Mouse (Mus musculus): ENCODE measurements around the gene Abtb2. TPM values are rescaled to one million over a fixed set of nuclear protein-coding genes. Genes with fewer than 3 reads are reported as not detected.

Abtb2 gene
- polyA plus RNA-seq, 1 experiment from 2014 or later, result 11.5 TPM

GRCm38 (mm10) chr2:103673609-103674008 is 107.5 kb downstream of the Abtb2 start:
- Histone ChIP-seq H3K9me3 (ENCODE audit: control insufficient read depth, low read length) (no peaks in the 10 kb centered on the region), H3K27ac (replicated peaks; ENCODE audit: low read depth, low read length) (no peak overlapping the region), H3K4me1 (ENCODE audit: control insufficient read depth, insufficient read depth, low read length) (peaks cover 25% of the 10 kb centered on the region), H3K36me3 (ENCODE audit: control insufficient read depth, insufficient read depth, low read length) (no peaks in the 10 kb centered on the region), H3K4me2 (ENCODE audit: low read depth, severe bottlenecking) (no peak overlapping the region), H3K27me3 (ENCODE audit: control insufficient read depth, insufficient read depth, low read length) (no peaks in the 10 kb centered on the region; the same call in 1 of the 2 replicates), H3K9ac (ENCODE audit: low read length) (no peak overlapping the region), H3K4me3 (ENCODE audit: low read depth, low read length) (no peak overlapping the region)
- WGBS, result 89% methylated on average over 4 of the region's 4 CpGs
- ATAC-seq (ENCODE audit: insufficient number of reproducible peaks, low FRiP score, low TSS enrichment, low read depth) (no peak), DNase-seq (ENCODE audit: low spot score) (no peak)

GRCm38 (mm10) chr2:103675391-103675790 is 109.3 kb downstream of the Abtb2 start:
- H3K9ac ChIP-seq (ENCODE audit: low read length), result no peak overlapping the region
- H3K27me3 ChIP-seq (ENCODE audit: control insufficient read depth, insufficient read depth, low read length), result no peaks in the 10 kb centered on the region; the same call in 1 of the 2 replicates
- no peak for DNase-seq (ENCODE audit: low spot score)
- no peak for ATAC-seq (ENCODE audit: insufficient number of reproducible peaks, low FRiP score, low TSS enrichment, low read depth)
- WGBS, result 89% methylated on average over 5 of the region's 5 CpGs
- no peaks in the 10 kb centered on the region for H3K36me3 ChIP-seq (ENCODE audit: control insufficient read depth, insufficient read depth, low read length)
- no peak overlapping the region for H3K4me3 ChIP-seq (ENCODE audit: low read depth, low read length)
- H3K27ac ChIP-seq (replicated peaks; ENCODE audit: low read depth, low read length), result no peak overlapping the region
- H3K4me1 ChIP-seq (ENCODE audit: control insufficient read depth, insufficient read depth, low read length), result peaks cover 25% of the 10 kb centered on the region
- H3K9me3 ChIP-seq (ENCODE audit: control insufficient read depth, low read length), result no peaks in the 10 kb centered on the region
- H3K4me2 ChIP-seq (ENCODE audit: low read depth, severe bottlenecking), result no peak overlapping the region

- no peak overlapping the region for H3K4me3 ChIP-seq (ENCODE audit: low read depth, low read length)
- no peak overlapping the region; the same call in 1 of the 2 replicates for H3K27ac ChIP-seq (replicated peaks; ENCODE audit: low read depth, low read length)
- H3K27me3 ChIP-seq (ENCODE audit: control insufficient read depth, insufficient read depth, low read length), result no peaks in the 10 kb centered on the region; the same call in 1 of the 2 replicates
- 21% methylated on average over 2 of the region's 2 CpGs for WGBS
- no peak overlapping the region for H3K4me2 ChIP-seq (ENCODE audit: low read depth, severe bottlenecking)
- no peak for ATAC-seq (ENCODE audit: insufficient number of reproducible peaks, low FRiP score, low TSS enrichment, low read depth)
- no peaks in the 10 kb centered on the region for H3K36me3 ChIP-seq (ENCODE audit: control insufficient read depth, insufficient read depth, low read length)
- DNase-seq (ENCODE audit: low spot score), result no peak
- no peaks in the 10 kb centered on the region for H3K9me3 ChIP-seq (ENCODE audit: control insufficient read depth, low read length)
- no peak overlapping the region for H3K9ac ChIP-seq (ENCODE audit: low read length)
- peaks cover 25% of the 10 kb centered on the region for H3K4me1 ChIP-seq (ENCODE audit: control insufficient read depth, insufficient read depth, low read length)
Measured at GRCm38 (mm10) chr2:103676808-103677207, 110.7 kb downstream of the Abtb2 start.

GRCm38 (mm10) chr2:103677614-103678369 is 111.7 kb downstream of the Abtb2 start:
- no peak overlapping the region for H3K9ac ChIP-seq (ENCODE audit: low read length)
- no peak for DNase-seq (ENCODE audit: low spot score)
- H3K4me2 ChIP-seq (ENCODE audit: low read depth, severe bottlenecking), result no peak overlapping the region
- H3K36me3 ChIP-seq (ENCODE audit: control insufficient read depth, insufficient read depth, low read length), result no peaks in the 10 kb centered on the region
- H3K4me3 ChIP-seq (ENCODE audit: low read depth, low read length), result no peak overlapping the region
- no peaks in the 10 kb centered on the region; the same call in 1 of the 2 replicates for H3K27me3 ChIP-seq (ENCODE audit: control insufficient read depth, insufficient read depth, low read length)
- 66% methylated on average over 7 of the region's 7 CpGs for WGBS
- no peaks in the 10 kb centered on the region for H3K9me3 ChIP-seq (ENCODE audit: control insufficient read depth, low read length)
- 0 out of 2 replicates have a peak overlapping the region, but pooled peaks have one; percentile 12 for H3K27ac ChIP-seq (replicated peaks; ENCODE audit: low read depth, low read length)
- peaks cover 25% of the 10 kb centered on the region; the same call in 1 of the 2 replicates for H3K4me1 ChIP-seq (ENCODE audit: control insufficient read depth, insufficient read depth, low read length)
- ATAC-seq (ENCODE audit: insufficient number of reproducible peaks, low FRiP score, low TSS enrichment, low read depth), result no peak

GRCm38 (mm10) chr2:103678433-103678832 is 112.3 kb downstream of the Abtb2 start:
- ATAC-seq (ENCODE audit: insufficient number of reproducible peaks, low FRiP score, low TSS enrichment, low read depth) (no peak), DNase-seq (ENCODE audit: low spot score) (no peak)
- no peaks in the 10 kb centered on the region for H3K36me3 ChIP-seq (ENCODE audit: control insufficient read depth, insufficient read depth, low read length)
- no peak overlapping the region for H3K4me3 ChIP-seq (ENCODE audit: low read depth, low read length)
- peaks cover 25% of the 10 kb centered on the region; the same call in 1 of the 2 replicates for H3K4me1 ChIP-seq (ENCODE audit: control insufficient read depth, insufficient read depth, low read length)
- no peak overlapping the region for H3K9ac ChIP-seq (ENCODE audit: low read length)
- H3K27me3 ChIP-seq (ENCODE audit: control insufficient read depth, insufficient read depth, low read length), result no peaks in the 10 kb centered on the region; the same call in 1 of the 2 replicates
- peak overlapping the region; percentile 2; the same call in 1 of the 2 replicates for H3K4me2 ChIP-seq (ENCODE audit: low read depth, severe bottlenecking)
- no peaks in the 10 kb centered on the region for H3K9me3 ChIP-seq (ENCODE audit: control insufficient read depth, low read length)
- H3K27ac ChIP-seq (replicated peaks; ENCODE audit: low read depth, low read length), result no peak overlapping the region
- WGBS, result 91% methylated on average over 6 of the region's 6 CpGs

- Histone ChIP-seq H3K9ac (ENCODE audit: low read length) (no peak overlapping the region), H3K27ac (replicated peaks; ENCODE audit: low read depth, low read length) (no peak overlapping the region), H3K36me3 (ENCODE audit: control insufficient read depth, insufficient read depth, low read length) (no peaks in the 10 kb centered on the region), H3K4me3 (ENCODE audit: low read depth, low read length) (no peak overlapping the region), H3K9me3 (ENCODE audit: control insufficient read depth, low read length) (no peaks in the 10 kb centered on the region), H3K4me2 (ENCODE audit: low read depth, severe bottlenecking) (no peak overlapping the region), H3K27me3 (ENCODE audit: control insufficient read depth, insufficient read depth, low read length) (no peaks in the 10 kb centered on the region; the same call in 1 of the 2 replicates), H3K4me1 (ENCODE audit: control insufficient read depth, insufficient read depth, low read length) (peaks cover 35% of the 10 kb centered on the region; the same call in 1 of the 2 replicates)
- 70% methylated on average over 9 of the region's 9 CpGs for WGBS
- DNase-seq (ENCODE audit: low spot score) (no peak), ATAC-seq (ENCODE audit: insufficient number of reproducible peaks, low FRiP score, low TSS enrichment, low read depth) (no peak)
Measured at GRCm38 (mm10) chr2:103680364-103681110, 114.4 kb downstream of the Abtb2 start.

- ATAC-seq (ENCODE audit: insufficient number of reproducible peaks, low FRiP score, low TSS enrichment, low read depth), result no peak
- Histone ChIP-seq H3K27me3 (ENCODE audit: control insufficient read depth, insufficient read depth, low read length) (no peaks in the 10 kb centered on the region), H3K4me1 (ENCODE audit: control insufficient read depth, insufficient read depth, low read length) (peaks cover 36% of the 10 kb centered on the region; the same call in 1 of the 2 replicates), H3K4me2 (ENCODE audit: low read depth, severe bottlenecking) (no peak overlapping the region), H3K4me3 (ENCODE audit: low read depth, low read length) (no peak overlapping the region), H3K36me3 (ENCODE audit: control insufficient read depth, insufficient read depth, low read length) (no peaks in the 10 kb centered on the region), H3K9me3 (ENCODE audit: control insufficient read depth, low read length) (no peaks in the 10 kb centered on the region), H3K9ac (ENCODE audit: low read length) (no peak overlapping the region), H3K27ac (replicated peaks; ENCODE audit: low read depth, low read length) (no peak overlapping the region)
- WGBS, result 83% methylated on average over 5 of the region's 5 CpGs
- DNase-seq (ENCODE audit: low spot score), result no peak
Measured at GRCm38 (mm10) chr2:103681149-103681548, 115.0 kb downstream of the Abtb2 start.

- H3K27ac ChIP-seq (replicated peaks; ENCODE audit: low read depth, low read length), result no peak overlapping the region
- WGBS, result 84% methylated on average over 9 of the region's 9 CpGs
- H3K36me3 ChIP-seq (ENCODE audit: control insufficient read depth, insufficient read depth, low read length), result no peaks in the 10 kb centered on the region
- no peaks in the 10 kb centered on the region for H3K9me3 ChIP-seq (ENCODE audit: control insufficient read depth, low read length)
- peaks cover 28% of the 10 kb centered on the region; the same call in 1 of the 2 replicates for H3K4me1 ChIP-seq (ENCODE audit: control insufficient read depth, insufficient read depth, low read length)
- no peaks in the 10 kb centered on the region for H3K27me3 ChIP-seq (ENCODE audit: control insufficient read depth, insufficient read depth, low read length)
- H3K4me3 ChIP-seq (ENCODE audit: low read depth, low read length), result no peak overlapping the region
- no peak overlapping the region for H3K4me2 ChIP-seq (ENCODE audit: low read depth, severe bottlenecking)
- ATAC-seq (ENCODE audit: insufficient number of reproducible peaks, low FRiP score, low TSS enrichment, low read depth) (no peak), DNase-seq (ENCODE audit: low spot score) (no peak)
- H3K9ac ChIP-seq (ENCODE audit: low read length), result no peak overlapping the region
Measured at GRCm38 (mm10) chr2:103682261-103682722, 116.2 kb downstream of the Abtb2 start.

Data from limb, embryonic 11.5 days (tissue).